Mouse (Mus musculus) frontal cortex, postnatal 25 days (tissue): ENCODE results near the gene Wdfy1.

Experiments
- DNase-seq, 2 experiments: peaks; one replicate each; pipeline ENCODE4 v3.0.0; 2022; ENCODE audit warnings: low spot score in 2 of 2

The Wdfy1 gene

DNA sequence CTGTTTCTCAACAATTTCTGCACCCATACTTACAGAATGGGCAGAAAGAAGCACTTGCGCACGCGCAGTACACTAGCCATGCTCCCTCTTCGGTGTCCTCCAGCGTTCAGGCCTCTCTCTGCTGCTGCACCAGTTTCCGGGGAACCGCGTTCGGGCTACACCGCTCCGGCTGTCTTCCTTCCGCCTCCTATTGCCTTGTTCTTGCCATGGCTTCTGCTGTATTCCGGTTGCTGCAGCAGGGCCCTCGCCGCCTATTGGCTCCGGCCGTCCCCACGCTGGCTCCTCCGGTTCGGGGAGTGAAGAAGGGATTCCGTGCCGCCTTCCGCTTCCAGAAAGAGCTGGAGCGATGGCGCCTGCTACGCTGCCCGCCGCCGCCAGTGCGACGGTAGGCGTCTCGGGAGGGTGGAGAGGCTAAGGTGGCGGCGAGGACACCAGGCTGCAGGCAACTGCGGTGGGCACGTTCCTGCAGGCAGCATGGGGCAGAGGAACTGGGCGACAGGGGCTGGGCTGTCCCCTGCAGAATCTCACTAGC, at the start of gene Wdfy1, which contains the start of gene Mrpl44:
Wdfy1 (minus strand) TSS at position 217 of the 532 bp plus-strand sequence.
Mrpl44 (plus strand) TSS at position 92 of the 532 bp plus-strand sequence.
- DNase-seq, result peak; percentile 99

DNA sequence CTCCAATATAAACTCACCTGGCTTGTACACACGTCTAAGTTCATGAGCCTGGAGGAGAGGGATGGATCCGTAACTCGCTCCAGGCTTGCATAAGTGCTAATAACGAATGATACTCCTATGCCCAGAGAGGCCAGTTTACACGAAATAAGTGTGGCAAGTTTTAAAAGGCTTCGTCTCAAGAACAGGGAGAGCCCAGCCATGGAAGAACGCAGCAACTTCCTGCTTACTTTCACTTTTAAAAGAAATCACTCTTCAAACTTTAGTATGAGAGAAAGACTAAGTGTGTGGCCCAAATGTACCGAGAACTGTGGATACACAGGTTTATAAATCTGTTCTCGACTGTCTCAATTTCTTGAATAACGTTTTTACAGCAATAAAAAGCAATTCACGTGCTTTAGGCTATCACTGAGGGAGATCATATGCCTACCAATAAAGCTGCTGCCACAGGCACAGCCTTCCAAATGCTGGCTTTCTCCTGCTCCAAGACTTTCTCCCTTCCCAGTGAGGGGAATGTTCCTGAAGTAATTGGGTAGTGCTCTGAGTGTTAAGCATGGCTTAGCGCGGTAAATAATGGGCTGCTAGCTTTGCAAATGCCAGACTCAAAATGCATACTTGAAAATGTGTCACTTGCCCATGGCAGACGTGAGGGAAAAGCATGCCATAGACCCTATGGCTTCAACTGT, 48.1 kb upstream of the Wdfy1 start:
- DNase-seq, result no peak

DNA sequence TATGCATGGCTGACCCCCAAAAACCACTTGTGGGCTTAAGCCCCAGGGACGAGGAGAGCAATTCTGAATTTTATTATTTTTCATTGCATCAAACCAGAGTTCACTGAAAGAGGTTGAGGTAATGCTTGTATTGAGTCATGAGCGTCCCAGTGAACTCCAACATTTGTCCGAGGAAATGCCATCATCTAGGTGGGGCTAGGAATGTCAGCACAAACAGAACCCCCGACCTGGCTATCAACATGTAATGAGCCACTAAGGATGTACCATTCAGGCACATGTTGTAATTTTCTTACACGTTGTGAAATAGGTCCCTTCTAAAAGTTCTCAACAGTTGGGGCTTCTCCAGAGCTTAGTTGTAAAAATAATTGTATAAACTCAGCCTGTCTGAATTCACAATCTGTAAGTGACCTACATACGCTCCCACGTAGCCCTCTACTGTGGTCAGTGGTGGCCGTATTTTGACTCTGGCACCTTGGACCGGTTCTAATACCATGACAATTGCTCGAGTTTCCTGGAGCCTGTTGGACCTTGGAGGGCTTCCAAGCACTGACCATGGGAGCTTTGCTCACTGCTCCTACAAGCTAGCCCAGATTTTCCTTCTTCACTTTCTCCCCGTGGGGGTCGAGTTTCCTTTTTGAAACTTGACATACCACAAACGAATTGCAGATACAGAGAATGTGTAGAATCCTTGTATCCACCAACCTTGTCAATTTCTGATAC, 47.0 kb upstream of the Wdfy1 start:
- DNase-seq, result peak in 1 of 2 experiments; percentile 18

DNA sequence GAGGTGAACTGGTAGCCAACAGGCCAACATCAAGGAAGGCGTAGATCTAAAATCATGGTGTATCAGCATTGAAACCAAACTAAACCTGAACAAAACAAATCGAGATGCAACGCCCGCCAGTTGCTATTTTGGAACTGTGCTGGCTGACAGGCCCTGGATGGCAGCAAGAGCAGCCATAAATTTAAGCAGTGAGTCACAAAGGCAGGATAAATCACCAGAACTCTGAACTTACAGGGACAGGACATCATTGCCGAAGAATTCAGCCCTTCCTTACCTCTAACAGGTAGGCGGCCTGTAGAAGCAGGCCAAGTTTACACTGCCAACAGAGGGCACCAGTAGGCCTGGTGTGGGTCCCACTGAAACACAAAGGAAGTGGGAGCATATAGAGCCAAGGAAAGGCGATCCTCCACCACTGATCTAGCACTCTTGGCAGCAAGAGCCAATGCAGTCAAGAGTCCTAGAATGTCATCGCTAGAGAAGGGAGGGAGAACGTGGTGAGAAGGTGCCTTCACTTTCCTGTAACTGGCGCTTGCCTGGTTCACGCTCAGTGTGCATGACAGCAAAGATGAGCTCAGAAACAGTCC, 43.4 kb upstream of the Wdfy1 start:
- DNase-seq, result no peak

DNA sequence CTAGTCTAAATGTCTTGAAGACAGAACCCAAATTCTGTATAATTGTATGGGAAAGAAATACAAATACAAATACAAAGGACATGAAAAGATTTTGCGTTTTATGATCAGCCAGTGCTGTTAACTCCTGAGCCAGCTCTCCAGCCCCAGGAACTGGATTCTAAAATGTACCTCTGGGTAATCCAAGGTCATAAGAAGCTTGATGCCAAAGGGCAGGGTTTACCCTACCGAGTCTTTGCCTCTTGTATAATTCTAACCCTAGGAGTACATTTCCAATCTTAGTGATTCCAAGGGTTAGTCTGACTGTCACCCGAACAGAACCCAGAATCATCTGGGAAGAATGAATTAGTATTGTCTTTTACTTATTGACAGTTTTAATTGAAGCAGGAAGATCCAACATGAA, 39.5 kb upstream of the Wdfy1 start:
- no peak for DNase-seq

DNA sequence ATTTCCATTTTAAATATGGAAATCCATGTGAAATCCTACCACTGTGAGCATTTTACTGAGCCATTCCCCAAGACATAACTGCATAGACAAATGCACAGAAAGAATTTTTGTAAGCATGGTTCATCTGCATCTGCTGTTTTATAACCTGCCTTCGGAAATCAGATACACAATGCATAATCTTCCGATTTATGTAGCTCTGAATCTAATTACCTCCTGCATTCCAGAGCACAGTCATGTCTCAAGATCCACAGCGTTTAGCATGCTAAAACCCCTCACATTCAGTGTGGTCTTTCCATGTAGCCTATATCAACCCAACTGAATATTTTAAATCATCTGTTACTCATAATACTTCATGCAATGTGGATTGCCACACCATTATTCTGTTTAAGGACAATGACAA, 33.5 kb upstream of the Wdfy1 start:
- DNase-seq, result no peak

DNA sequence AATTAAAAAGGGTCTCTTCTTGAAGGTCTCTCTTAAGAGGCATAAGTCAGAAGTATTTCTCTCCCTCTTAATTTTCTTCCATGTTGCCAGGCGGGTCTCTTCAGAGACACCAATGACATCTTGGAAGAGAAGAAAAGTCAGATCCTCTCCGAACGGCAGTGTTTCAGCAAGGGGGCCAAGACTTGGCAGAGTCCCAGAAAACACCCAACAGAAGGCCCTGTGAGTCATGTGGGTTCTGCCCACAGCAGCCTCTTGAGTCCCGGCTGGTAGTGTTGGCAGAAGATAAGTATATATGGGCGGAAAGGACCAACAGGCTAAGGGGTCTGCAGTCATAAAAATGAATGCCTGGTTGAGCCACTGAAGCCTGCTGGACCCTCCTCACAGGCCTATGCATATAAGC, 30.9 kb upstream of the Wdfy1 start:
- DNase-seq, result peak in 1 of 2 experiments; percentile 13

DNA sequence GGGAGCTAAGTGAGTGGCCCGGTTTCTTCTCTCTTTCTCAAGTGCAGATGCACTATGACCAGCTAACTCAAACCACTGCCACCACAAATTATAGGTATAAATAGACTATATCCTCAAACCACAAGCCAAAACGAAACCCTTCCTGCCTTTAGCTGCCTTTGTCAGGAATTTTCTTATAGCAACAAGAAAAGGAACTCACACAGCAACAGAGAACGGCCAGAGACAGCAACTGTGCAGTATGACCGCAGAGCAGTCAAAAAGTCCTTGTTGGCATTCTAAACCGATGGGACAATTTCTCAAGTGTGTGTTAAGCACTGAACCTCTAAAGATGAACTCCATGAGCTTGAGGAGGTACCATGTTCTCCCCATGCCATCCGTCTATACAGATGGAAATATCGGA, 27.7 kb upstream of the Wdfy1 start:
- DNase-seq, result no peak

DNA sequence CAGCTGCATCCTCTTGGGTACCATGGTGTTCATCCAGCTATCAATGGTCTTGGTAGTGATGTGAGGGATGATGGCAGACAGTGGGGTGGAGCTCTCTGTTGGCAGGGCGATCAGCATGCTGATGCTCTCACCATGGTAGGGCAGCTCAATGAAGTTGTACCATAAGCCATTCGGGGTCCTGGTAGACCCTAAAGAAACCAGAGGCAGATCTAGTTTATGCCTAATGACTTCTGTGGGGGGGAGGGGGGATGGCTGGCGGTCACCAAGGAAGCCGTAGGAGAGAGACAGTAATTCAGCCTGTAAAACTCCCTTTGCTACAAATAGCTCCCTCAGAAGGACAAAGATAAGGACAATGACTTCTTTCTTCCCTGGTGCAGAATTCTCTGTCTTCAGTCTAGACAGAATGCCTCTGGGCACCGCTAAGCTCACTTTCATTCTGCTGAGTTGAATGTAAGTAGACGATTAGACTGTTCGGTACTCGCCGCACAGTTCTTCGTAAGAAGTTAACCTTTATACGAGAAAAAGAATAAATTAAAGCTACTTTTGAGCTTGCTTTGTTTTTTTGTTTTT, 27.0 kb upstream of the Wdfy1 start:
- DNase-seq, result no peak

DNA sequence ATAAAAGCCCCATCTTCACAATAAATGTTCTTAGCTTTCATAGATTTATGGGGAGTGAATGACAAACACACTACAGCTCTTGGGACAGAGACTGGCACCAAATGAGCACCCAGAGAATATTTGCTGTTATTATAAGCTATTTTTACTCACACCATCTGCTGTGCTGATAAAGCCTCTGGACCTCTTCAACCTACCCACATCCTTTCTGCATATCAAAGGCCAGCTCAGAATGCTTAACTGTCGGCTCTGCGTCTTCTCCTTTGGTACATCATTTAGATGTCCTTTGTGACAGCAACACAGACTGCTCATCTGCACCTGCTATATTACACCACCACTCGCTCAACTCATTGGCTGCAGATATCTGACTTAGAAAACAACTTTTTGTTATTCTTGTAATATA, 21.1 kb upstream of the Wdfy1 start:
- DNase-seq, result no peak

DNA sequence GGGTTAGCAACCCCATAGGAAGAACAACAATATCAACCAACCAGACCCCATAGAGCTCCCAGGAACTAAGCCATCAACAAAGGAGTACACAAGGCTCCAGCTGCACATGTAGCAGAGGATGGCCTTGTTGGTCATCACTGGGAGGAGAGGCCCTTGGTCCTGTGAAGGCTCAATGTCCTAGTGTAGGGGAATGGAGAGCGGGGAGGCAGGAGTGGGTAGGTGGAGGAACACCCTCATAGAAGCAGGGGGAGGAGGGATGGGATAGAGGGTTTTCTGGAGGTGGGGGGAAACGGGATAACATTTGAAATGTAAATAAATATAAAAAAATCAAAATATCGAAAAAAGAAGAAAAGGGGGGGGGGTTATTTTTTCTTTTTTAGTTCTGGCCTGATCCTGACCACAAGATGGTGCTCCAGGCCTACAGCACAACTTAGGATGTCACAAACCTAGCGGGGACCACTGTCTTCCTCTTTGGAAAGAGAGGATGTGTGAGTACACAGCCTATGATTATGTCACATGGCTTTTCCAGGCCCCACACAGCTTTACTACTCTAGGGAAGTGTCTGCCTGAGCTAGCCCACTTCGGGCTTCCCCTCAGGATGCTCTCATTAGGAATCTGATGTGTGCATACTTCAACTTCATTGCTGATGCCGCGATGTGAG, 10.5 kb upstream of the Wdfy1 start:
- peak in 1 of 2 experiments; percentile 27 for DNase-seq

DNA sequence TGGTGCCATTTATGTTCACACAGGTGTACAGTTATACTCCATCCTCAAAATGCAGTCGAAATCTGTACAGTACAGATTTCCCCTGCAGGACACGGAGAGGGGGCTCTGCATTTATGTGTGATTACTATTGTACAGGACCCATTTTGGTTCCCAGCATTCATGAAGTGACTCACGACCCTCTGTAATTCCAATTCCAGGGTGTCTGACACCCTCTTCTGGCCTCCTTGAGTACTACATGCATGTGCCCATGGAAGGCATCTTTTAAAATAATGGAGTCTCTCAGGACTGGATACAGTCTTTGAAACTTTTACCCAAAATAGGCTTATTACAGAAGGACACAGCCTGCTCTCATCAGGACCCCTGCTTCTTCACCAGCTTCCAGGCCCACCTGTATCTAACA, 6.5 kb upstream of the Wdfy1 start:
- DNase-seq, result no peak

DNA sequence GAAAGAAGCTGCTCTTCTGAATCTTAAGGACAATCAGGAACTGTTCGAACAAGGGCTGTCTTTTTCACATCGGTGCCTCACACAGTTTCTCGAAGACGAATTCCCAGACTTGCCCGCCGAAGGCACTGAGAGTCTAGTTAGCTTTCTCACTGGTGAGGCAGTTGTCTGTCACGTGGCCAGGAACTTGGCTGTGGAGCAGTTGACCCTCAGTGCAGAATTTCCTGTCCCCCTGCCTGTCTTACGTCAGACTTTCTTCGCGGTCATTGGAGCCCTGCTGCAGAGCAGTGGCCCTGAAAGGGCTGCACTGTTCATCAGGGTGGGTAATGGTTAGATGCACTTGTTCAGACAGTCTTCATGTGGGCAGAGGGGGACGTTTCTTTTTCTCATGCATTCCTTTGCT, 2.1 kb upstream of the Wdfy1 start:
- no peak for DNase-seq

DNA sequence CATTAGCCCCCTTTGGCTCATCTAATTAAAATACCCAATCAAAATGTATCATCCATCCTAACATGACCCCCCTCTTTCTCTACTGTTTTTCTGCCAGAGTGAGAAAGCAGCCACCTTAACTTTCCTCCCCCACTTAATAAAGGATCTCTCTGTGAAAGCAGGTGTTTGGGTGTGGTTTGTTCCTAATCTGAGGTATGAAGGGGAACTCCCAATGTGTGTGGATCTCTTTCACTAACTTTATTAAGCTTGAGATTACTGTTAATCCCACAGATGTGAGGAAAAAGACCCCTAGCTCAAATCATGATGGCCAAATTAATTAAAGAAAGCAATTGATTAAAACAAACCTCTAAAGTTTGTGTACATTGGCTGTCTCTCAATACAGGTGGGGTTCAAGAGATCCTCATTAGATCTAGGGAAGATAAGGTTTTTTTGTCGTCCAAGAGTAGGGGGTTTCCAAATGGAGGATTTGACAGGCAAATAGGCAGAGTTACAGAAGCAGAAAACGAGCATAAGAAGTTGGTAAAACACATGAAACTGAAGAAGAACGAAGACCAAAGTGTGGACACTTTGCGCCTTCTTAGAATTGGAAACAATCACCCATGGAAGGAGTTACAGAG, 1.7 kb downstream of the Wdfy1 start:
- DNase-seq, result no peak

DNA sequence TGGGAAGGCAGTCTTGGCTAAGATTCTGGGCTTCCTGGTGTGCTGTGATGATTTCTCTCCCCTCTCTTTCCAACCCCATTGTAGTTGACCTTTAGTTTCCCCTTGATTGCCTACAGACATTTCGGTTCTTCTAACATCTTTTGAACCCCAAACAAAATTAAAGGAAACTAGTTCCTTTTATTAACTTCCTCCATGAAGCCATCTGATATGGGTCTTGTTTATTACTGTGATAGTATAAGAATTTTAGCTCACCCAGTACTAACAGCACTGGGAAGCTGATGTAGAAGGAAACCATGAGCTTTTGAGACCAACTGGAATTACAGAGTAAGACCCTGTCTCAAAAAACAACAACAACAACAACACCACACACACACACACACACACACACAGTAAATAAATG, 7.7 kb downstream of the Wdfy1 start:
- DNase-seq, result no peak

DNA sequence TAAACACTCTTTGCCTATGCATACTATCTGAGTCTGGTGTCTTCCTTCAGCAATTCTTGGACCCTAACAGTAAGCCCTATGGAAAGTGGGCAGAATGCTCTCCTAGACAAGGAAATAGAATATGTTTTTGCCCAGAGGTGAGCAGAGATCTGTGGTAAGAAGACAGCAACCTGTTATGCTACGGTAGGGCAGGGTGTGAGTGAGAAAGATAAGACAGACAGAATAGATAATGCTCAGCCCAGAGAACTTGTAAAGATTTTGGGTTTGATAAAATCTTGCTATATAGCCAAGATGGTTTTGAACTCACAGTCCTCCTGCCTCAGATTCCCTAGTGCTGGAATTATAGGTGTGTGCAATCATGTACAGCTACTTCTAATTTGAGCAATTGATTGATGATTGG, 11.5 kb downstream of the Wdfy1 start:
- DNase-seq, result no peak

DNA sequence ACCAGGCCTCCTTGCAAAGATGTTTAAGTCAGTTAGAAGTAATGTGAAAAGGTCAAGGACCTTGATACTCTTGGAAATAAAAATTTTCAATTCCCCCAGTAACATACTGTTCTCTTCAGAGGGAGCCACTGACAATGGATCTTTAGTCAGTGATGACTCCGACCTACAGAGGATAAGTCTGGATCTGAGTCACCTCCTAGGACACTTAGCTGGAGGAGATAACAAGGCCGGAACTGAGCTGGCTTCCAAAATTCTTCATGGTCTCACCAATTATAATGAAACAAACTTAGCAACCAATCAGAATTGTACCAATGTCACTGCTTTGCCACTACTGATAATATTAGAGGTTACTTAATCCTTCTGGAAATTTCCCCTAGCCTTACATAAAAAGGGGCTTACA, 11.9 kb downstream of the Wdfy1 start:
- DNase-seq, result no peak

DNA sequence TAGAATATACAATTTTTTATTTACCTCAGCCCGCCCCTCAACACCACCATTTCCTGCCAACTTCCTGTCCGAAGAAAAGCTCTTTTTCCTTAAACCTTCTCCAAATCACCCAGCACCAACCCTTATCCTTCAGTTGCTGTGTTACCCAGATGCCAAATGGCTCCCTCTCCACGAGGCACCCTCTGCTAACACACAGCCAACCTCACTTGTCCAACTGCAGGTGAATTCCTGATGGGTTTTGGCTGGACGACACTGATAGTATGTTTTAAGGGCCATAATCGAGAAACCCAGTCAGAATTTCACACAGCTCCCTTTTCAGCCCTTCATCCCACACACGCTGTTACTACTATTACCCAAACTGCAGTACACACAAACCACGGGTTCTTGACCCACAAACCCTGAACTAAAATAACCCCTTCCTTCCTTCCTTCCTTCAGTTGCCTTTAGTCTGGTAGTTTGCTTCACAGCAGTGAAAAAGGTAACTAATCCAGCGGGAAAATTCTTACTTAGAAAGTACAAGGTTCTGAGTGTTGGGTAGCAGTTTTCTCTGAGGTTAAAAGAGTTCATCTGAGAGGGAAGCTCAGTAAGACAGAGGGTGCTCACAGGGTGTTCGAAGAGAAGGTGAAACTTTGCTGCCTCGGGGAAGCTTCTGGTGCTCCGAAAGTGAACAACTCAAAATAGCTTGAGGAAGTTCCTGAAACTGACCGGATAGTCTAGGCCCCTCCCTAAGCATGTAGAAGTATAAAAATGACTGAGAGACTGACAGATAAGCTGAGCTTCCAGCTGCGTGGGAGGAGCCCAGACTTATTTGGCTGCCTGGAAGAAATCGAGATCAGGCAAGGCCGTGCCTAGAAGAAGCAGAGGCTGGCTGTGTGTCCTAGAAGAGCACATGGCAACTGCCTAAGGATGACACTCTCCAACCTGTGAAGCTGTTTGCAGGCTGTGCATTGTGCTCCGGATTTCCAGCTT, 13.4 kb downstream of the Wdfy1 start:
- DNase-seq, result no peak

DNA sequence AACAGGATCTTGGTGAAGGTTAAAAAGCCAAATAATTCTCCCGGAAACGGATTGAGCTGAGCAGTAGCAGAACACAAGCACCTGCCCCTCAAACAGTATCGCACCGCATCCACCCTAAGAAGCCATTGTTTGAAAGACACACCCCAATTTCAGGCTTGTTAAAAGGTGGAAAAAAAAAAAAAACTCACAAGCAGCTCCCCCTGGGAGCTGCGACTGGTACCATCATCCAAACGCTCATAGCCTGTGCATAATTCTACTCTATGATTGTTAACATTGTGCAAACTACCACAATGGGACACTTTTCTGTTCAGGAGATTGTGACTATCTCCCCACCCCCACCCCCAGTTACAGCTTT, 14.0 kb downstream of the Wdfy1 start:
- DNase-seq, result no peak
